Mouse (Mus musculus): ENCODE data around the gene Olfr608. TPM values are rescaled to one million over a fixed set of nuclear protein-coding genes. Genes with fewer than 3 reads are reported as not detected.
"Not testable (repeated sequence)": the region's sequence is repeated elsewhere in the genome, so short reads cannot be mapped to it uniquely, and the experiment has no call there.

Gene Olfr608
- total RNA-seq, 1 experiment = not detected

GRCm38 (mm10) chr7:103497962-103498361 is 28.3 kb downstream of the Olfr608 start, which contains the start of gene Olfr609:
TSS of gene Olfr609 (minus strand) at chr7:103498062.
- no peaks in the 10 kb centered on the region for H3K9me3 ChIP-seq (ENCODE audit: control insufficient read depth, insufficient read depth, low read depth, low read length)
- H3K4me1 ChIP-seq (ENCODE audit: control insufficient read depth in 2 of 2, insufficient read depth in 2 of 2, low read length in 2 of 2, poor library complexity in 1 of 2) = no peaks in the 10 kb centered on the region
- DNase-seq (ENCODE audit: low read depth, low spot score) = no peak
- no peak within 1 kb of the TSS for H3K4me3 ChIP-seq (ENCODE audit: insufficient read depth in 1 of 2, low read depth in 1 of 2, low read length in 2 of 2, poor library complexity in 1 of 2, severe bottlenecking in 1 of 2)
- H3K9ac ChIP-seq (ENCODE audit: insufficient read depth, low read depth, low read length, poor library complexity, severe bottlenecking) = no peak within 1 kb of the TSS
- in situ Hi-C loops (cut with MboI; ENCODE audit: low sequenced_read_pairs in 2 of 2, unreplicated experiment in 2 of 2) = no loop called here
- no peak for TF ChIP-seq MAFK (IDR thresholded peaks at IDR 0.05; ENCODE audit: insufficient read depth, low read depth, low read length)
- TF ChIP-seq ZNF384 (IDR thresholded peaks at IDR 0.05; ENCODE audit: low read depth, low read length) = no peak
- no peak within 1 kb of the TSS for H3K27ac ChIP-seq (ENCODE audit: insufficient read depth, low read depth, low read length, poor library complexity, severe bottlenecking)
- H3K36me3 ChIP-seq (ENCODE audit: control insufficient read depth, insufficient read depth, low read length, poor library complexity, severe bottlenecking) = no peaks in the 10 kb centered on the region

- in situ Hi-C loops (cut with MboI; ENCODE audit: low sequenced_read_pairs in 2 of 2, unreplicated experiment in 2 of 2) = no loop called here
- no peak for TF ChIP-seq ZNF384 (IDR thresholded peaks at IDR 0.05; ENCODE audit: low read depth, low read length)
- TF ChIP-seq MAFK (IDR thresholded peaks at IDR 0.05; ENCODE audit: insufficient read depth, low read depth, low read length) = no peak
- TF ChIP-seq CHD2 (IDR thresholded peaks at IDR 0.05; ENCODE audit: low read depth, low read length) = no peak
- TF ChIP-seq HCFC1 (IDR thresholded peaks at IDR 0.05; ENCODE audit: borderline replicate concordance, insufficient read depth, low read length) = no peak
- TF ChIP-seq ZC3H11A (IDR thresholded peaks at IDR 0.05; ENCODE audit: borderline replicate concordance, low read depth, low read length) = no peak
- no peaks in the 10 kb centered on the region for H3K9me3 ChIP-seq (ENCODE audit: control insufficient read depth, insufficient read depth, low read depth, low read length)
- H3K4me1 ChIP-seq (ENCODE audit: control insufficient read depth in 2 of 2, insufficient read depth in 2 of 2, low read length in 2 of 2, poor library complexity in 1 of 2) = no peaks in the 10 kb centered on the region
- no peak within 1 kb of the TSS for H3K27ac ChIP-seq (ENCODE audit: insufficient read depth, low read depth, low read length, poor library complexity, severe bottlenecking)
- DNase-seq (ENCODE audit: low read depth, low spot score) = no peak
- H3K36me3 ChIP-seq (ENCODE audit: control insufficient read depth, insufficient read depth, low read length, poor library complexity, severe bottlenecking) = no peaks in the 10 kb centered on the region
- no peak within 1 kb of the TSS for H3K4me3 ChIP-seq (ENCODE audit: insufficient read depth in 1 of 2, low read depth in 1 of 2, low read length in 2 of 2, poor library complexity in 1 of 2, severe bottlenecking in 1 of 2)
- no peak within 1 kb of the TSS for H3K9ac ChIP-seq (ENCODE audit: insufficient read depth, low read depth, low read length, poor library complexity, severe bottlenecking)
Observed at GRCm38 (mm10) chr7:103512022-103512421, 42.3 kb downstream of the Olfr608 start, which contains the start of gene Olfr610. TSS of gene Olfr610 (minus strand) at chr7:103512122.

GRCm38 (mm10) chr7:103520746-103521145 is 51.1 kb downstream of the Olfr608 start, which contains the start of gene Olfr611:
TSS of gene Olfr611 (minus strand) at chr7:103520846.
- in situ Hi-C loops (cut with MboI; ENCODE audit: low sequenced_read_pairs in 2 of 2, unreplicated experiment in 2 of 2); H3K36me3 ChIP-seq (ENCODE audit: control insufficient read depth, insufficient read depth, low read length, poor library complexity, severe bottlenecking): not testable (repeated sequence)

More at GRCm38 (mm10) chr7:103520746-103521145, 51.1 kb downstream of the Olfr608 start, which contains the start of gene Olfr611:
- H3K9ac ChIP-seq (ENCODE audit: insufficient read depth, low read depth, low read length, poor library complexity, severe bottlenecking); H3K4me1 ChIP-seq (ENCODE audit: control insufficient read depth in 2 of 2, insufficient read depth in 2 of 2, low read length in 2 of 2, poor library complexity in 1 of 2); H3K4me3 ChIP-seq (ENCODE audit: insufficient read depth in 1 of 2, low read depth in 1 of 2, low read length in 2 of 2, poor library complexity in 1 of 2, severe bottlenecking in 1 of 2); H3K27ac ChIP-seq (ENCODE audit: insufficient read depth, low read depth, low read length, poor library complexity, severe bottlenecking); DNase-seq (ENCODE audit: low read depth, low spot score); H3K9me3 ChIP-seq (ENCODE audit: control insufficient read depth, insufficient read depth, low read depth, low read length): not testable (repeated sequence)

Other genes starting within 250 kb of the Olfr608 start
- gene Usp17ld, start 217.4 kb upstream of the Olfr608 start, total RNA-seq (2012; rRNA removed) = 1.3 and 1.4 TPM in 2 replicates
- gene Olfr596, start 164.2 kb upstream of the Olfr608 start, total RNA-seq (2012; rRNA removed) = not detected in 2 replicates
- not detected in 2 replicates for gene Olfr597, start 153.6 kb upstream of the Olfr608 start, total RNA-seq (2012; rRNA removed)
- gene Olfr598, start 146.3 kb upstream of the Olfr608 start, total RNA-seq (2012; rRNA removed) = not detected in 2 replicates
- gene Olfr599, start 134.0 kb upstream of the Olfr608 start, total RNA-seq (2012; rRNA removed) = not detected in 2 replicates
- not detected in 2 replicates for gene Olfr600, start 120.2 kb upstream of the Olfr608 start, total RNA-seq (2012; rRNA removed)
- gene Olfr601, start 107.2 kb upstream of the Olfr608 start, total RNA-seq (2012; rRNA removed) = not detected in 2 replicates
- not detected in 2 replicates for gene Olfr603, start 83.7 kb upstream of the Olfr608 start, total RNA-seq (2012; rRNA removed)
- gene Usp17lc, start 54.8 kb upstream of the Olfr608 start, total RNA-seq (2012; rRNA removed) = 3.7 and 6.4 TPM in 2 replicates
- gene Olfr605, start 24.4 kb upstream of the Olfr608 start, total RNA-seq (2012; rRNA removed) = not detected in 2 replicates
- not detected in 2 replicates for gene Olfr606, start 20.8 kb upstream of the Olfr608 start, total RNA-seq (2012; rRNA removed)
- gene Olfr607, start 5.7 kb upstream of the Olfr608 start, total RNA-seq (2012; rRNA removed) = not detected in 2 replicates
- gene Olfr609, start 28.2 kb downstream of the Olfr608 start, total RNA-seq (2012; rRNA removed) = not detected in 2 replicates
- gene Olfr610, start 42.2 kb downstream of the Olfr608 start, total RNA-seq (2012; rRNA removed) = not detected in 2 replicates
- not detected in 2 replicates for gene Olfr611, start 51.0 kb downstream of the Olfr608 start, total RNA-seq (2012; rRNA removed)
- gene Olfr612, start 72.8 kb downstream of the Olfr608 start, total RNA-seq (2012; rRNA removed) = not detected in 2 replicates
- gene Olfr613, start 78.2 kb downstream of the Olfr608 start, total RNA-seq (2012; rRNA removed) = not detected in 2 replicates
- gene Olfr615, start 86.2 kb downstream of the Olfr608 start, total RNA-seq (2012; rRNA removed) = not detected in 2 replicates
- not detected in 2 replicates for gene Olfr616, start 99.3 kb downstream of the Olfr608 start, total RNA-seq (2012; rRNA removed)
- not detected in 2 replicates for gene Olfr617, start 103.2 kb downstream of the Olfr608 start, total RNA-seq (2012; rRNA removed)
- gene Olfr618, start 120.2 kb downstream of the Olfr608 start, total RNA-seq (2012; rRNA removed) = not detected in 2 replicates
- not detected in 2 replicates for gene Olfr619, start 130.7 kb downstream of the Olfr608 start, total RNA-seq (2012; rRNA removed)
- gene Olfr620, start 142.7 kb downstream of the Olfr608 start, total RNA-seq (2012; rRNA removed) = not detected in 2 replicates
- gene Olfr622, start 172.8 kb downstream of the Olfr608 start, total RNA-seq (2012; rRNA removed) = not detected in 2 replicates
- not detected in 2 replicates for gene Olfr623, start 193.8 kb downstream of the Olfr608 start, total RNA-seq (2012; rRNA removed)
- 0.04 TPM in 1 of 2 replicates, not detected in the other for gene Olfr624, start 201.3 kb downstream of the Olfr608 start, total RNA-seq (2012; rRNA removed)
- gene Olfr625-ps1, start 212.8 kb downstream of the Olfr608 start, total RNA-seq (2012; rRNA removed) = not detected in 2 replicates
- gene Olfr243, start 244.8 kb downstream of the Olfr608 start, total RNA-seq (2012; rRNA removed) = not detected in 2 replicates

Measured in ES-E14 (cell line).